Mouse (Mus musculus): Measurements from ENCODE around the gene Olfr1316. TPM values are rescaled to one million over a fixed set of nuclear protein-coding genes. Genes with fewer than 3 reads are reported as not detected.

Gene Olfr1316
- total RNA-seq (2015) (not detected in 2 replicates), total RNA-seq (2017) (not detected in 2 replicates)

- no peak for ATAC-seq (ENCODE audit: poor library complexity, severe bottlenecking)
Observed at GRCm38 (mm10) chr2:112134877-112135276, at the start of gene Olfr1316. TSS of gene Olfr1316 (minus strand) at chr2:112134977.

GRCm38 (mm10) chr2:112153898-112154297, 19.1 kb upstream of the Olfr1316 start, which contains the start of gene Olfr1318:
TSS of gene Olfr1318 (plus strand) at chr2:112154198.
- ATAC-seq (ENCODE audit: poor library complexity, severe bottlenecking), result no peak

GRCm38 (mm10) chr2:112140029-112140428, 5.3 kb upstream of the Olfr1316 start, which contains the start of gene Olfr1317:
TSS of gene Olfr1317 (plus strand) at chr2:112140329.
- no peak for ATAC-seq (ENCODE audit: poor library complexity, severe bottlenecking)

- ATAC-seq (ENCODE audit: poor library complexity, severe bottlenecking), result no peak
Observed at GRCm38 (mm10) chr2:112115340-112115739, 19.4 kb downstream of the Olfr1316 start, which contains the start of gene Olfr1315-ps1. TSS of gene Olfr1315-ps1 (minus strand) at chr2:112115440.

- ATAC-seq (ENCODE audit: poor library complexity, severe bottlenecking), result no peak
Observed at GRCm38 (mm10) chr2:112096681-112097080, 38.1 kb downstream of the Olfr1316 start, which contains the start of gene Olfr1314. TSS of gene Olfr1314 (minus strand) at chr2:112096781.

- ATAC-seq (ENCODE audit: poor library complexity, severe bottlenecking), result no peak
Observed at GRCm38 (mm10) chr2:112077743-112078142, 57.0 kb downstream of the Olfr1316 start, which contains the start of gene Olfr1313. TSS of gene Olfr1313 (minus strand) at chr2:112077843.

Other genes starting within 250 kb of the Olfr1316 start
- gene Olfr1306, start 218.7 kb downstream of the Olfr1316 start, total RNA-seq (2015), result not detected in 2 replicates
- not detected in 2 replicates for gene Olfr1306, start 218.7 kb downstream of the Olfr1316 start, total RNA-seq (2017)
- gene Olfr1307, start 185.5 kb downstream of the Olfr1316 start, total RNA-seq (2015), result under 0.01 TPM in 1 of 2 replicates, not detected in the other
- not detected in 2 replicates for gene Olfr1307, start 185.5 kb downstream of the Olfr1316 start, total RNA-seq (2017)
- gene Olfr1308, start 170.0 kb downstream of the Olfr1316 start, total RNA-seq (2015), result not detected in 2 replicates
- gene Olfr1308, start 170.0 kb downstream of the Olfr1316 start, total RNA-seq (2017), result not detected in 2 replicates
- gene Olfr1309, start 144.7 kb downstream of the Olfr1316 start, total RNA-seq (2015), result not detected in 2 replicates
- gene Olfr1309, start 144.7 kb downstream of the Olfr1316 start, total RNA-seq (2017), result not detected in 2 replicates
- not detected in 2 replicates for gene Olfr1310, start 122.3 kb downstream of the Olfr1316 start, total RNA-seq (2015)
- gene Olfr1310, start 122.3 kb downstream of the Olfr1316 start, total RNA-seq (2017), result not detected in 2 replicates
- gene Olfr1311, start 110.6 kb downstream of the Olfr1316 start, total RNA-seq (2015), result not detected in 2 replicates
- gene Olfr1311, start 110.6 kb downstream of the Olfr1316 start, total RNA-seq (2017), result not detected in 2 replicates
- not detected in 2 replicates for gene Olfr1312, start 84.7 kb downstream of the Olfr1316 start, total RNA-seq (2015)
- not detected in 2 replicates for gene Olfr1312, start 84.7 kb downstream of the Olfr1316 start, total RNA-seq (2017)
- gene Olfr1313, start 57.1 kb downstream of the Olfr1316 start, total RNA-seq (2015), result not detected in 2 replicates
- 0.51 TPM in 1 of 2 replicates, not detected in the other for gene Olfr1313, start 57.1 kb downstream of the Olfr1316 start, total RNA-seq (2017)
- gene Olfr1314, start 38.2 kb downstream of the Olfr1316 start, total RNA-seq (2015), result not detected in 2 replicates
- not detected in 2 replicates for gene Olfr1314, start 38.2 kb downstream of the Olfr1316 start, total RNA-seq (2017)
- not detected in 2 replicates for gene Olfr1315-ps1, start 19.5 kb downstream of the Olfr1316 start, total RNA-seq (2015)
- not detected in 2 replicates for gene Olfr1315-ps1, start 19.5 kb downstream of the Olfr1316 start, total RNA-seq (2017)
- not detected in 2 replicates for gene Olfr1317, start 5.4 kb upstream of the Olfr1316 start, total RNA-seq (2015)
- not detected in 2 replicates for gene Olfr1317, start 5.4 kb upstream of the Olfr1316 start, total RNA-seq (2017)
- not detected in 2 replicates for gene Olfr1318, start 19.2 kb upstream of the Olfr1316 start, total RNA-seq (2015)
- gene Olfr1318, start 19.2 kb upstream of the Olfr1316 start, total RNA-seq (2017), result not detected in 2 replicates
- 27.0 and 44.0 TPM in 2 replicates for gene Lpcat4, start 104.5 kb upstream of the Olfr1316 start, total RNA-seq (2015)
- gene Lpcat4, start 104.5 kb upstream of the Olfr1316 start, total RNA-seq (2017), result 11.8 and 18.9 TPM in 2 replicates
- gene Nutm1, start 124.3 kb upstream of the Olfr1316 start, total RNA-seq (2015), result not detected in 2 replicates
- not detected in 2 replicates for gene Nutm1, start 124.3 kb upstream of the Olfr1316 start, total RNA-seq (2017)
- 48.1 and 56.2 TPM in 2 replicates for gene Nop10, start 126.9 kb upstream of the Olfr1316 start, total RNA-seq (2015)
- gene Nop10, start 126.9 kb upstream of the Olfr1316 start, total RNA-seq (2017), result 72.9 and 74.8 TPM in 2 replicates
- gene Slc12a6, start 130.8 kb upstream of the Olfr1316 start, total RNA-seq (2015), result 108 and 110 TPM in 2 replicates
- 111 and 132 TPM in 2 replicates for gene Slc12a6, start 130.8 kb upstream of the Olfr1316 start, total RNA-seq (2017)
- gene Gm21985, start 131.3 kb upstream of the Olfr1316 start, total RNA-seq (2015), result not detected in 2 replicates
- 0.24 and 0.95 TPM in 2 replicates for gene Gm21985, start 131.3 kb upstream of the Olfr1316 start, total RNA-seq (2017)
- gene Emc4, start 233.1 kb upstream of the Olfr1316 start, total RNA-seq (2015), result 60.0 and 65.6 TPM in 2 replicates
- gene Emc4, start 233.1 kb upstream of the Olfr1316 start, total RNA-seq (2017), result 39.5 and 39.9 TPM in 2 replicates
- 21.0 and 21.8 TPM in 2 replicates for gene Katnbl1, start 244.2 kb upstream of the Olfr1316 start, total RNA-seq (2015)
- 17.0 TPM in 2 replicates for gene Katnbl1, start 244.2 kb upstream of the Olfr1316 start, total RNA-seq (2017)